Mouse (Mus musculus): ENCODE measurements around the gene Crk. TPM values are rescaled to one million over a fixed set of nuclear protein-coding genes. Genes with fewer than 3 reads are reported as not detected.

The Crk gene
- polyA plus RNA-seq, 1 experiment, result 39.3 TPM

DNA sequence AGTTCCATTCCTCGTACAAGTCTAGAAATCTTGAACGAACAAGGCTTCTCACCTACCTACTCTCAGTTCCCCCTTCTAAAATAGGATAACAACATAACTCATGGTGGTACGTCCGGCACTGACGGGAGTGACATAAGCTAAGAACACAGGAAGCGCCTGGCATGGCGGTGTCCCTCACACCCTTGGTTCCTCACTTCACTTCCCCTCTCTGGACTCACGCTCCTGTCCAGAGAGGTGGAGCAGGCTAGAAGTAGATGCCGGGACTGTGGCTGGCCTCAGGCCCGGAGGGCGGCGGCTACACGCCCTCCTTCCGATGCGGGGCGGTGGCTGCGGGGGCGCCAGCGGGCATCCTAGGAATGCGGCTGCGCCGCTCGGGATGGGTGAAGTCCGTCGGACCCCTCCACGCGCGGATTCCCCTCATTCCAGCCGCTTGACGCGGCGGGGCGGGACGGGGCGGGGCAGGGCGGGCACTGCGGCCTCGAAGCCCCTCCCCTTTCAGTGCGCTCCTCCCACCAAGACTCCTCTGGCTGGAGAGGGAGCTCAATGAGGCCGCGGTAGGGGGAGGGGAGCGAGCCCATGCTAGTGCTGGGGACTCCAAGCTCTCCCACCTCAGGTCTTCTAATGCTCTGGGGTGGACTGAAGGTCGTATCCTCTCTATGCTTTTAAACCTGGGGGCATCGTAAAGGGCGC lies 25.1 kb upstream of the Crk start:
- Histone ChIP-seq H3ac (ENCODE audit: control insufficient read depth, insufficient read length, low read depth) (peak overlapping the region; percentile 49), H3K79me2 (ENCODE audit: control insufficient read depth, insufficient read depth) (peaks cover 63% of the 10 kb centered on the region), H3K79me3 (ENCODE audit: low read depth) (peaks cover 37% of the 10 kb centered on the region), H3K4me3 (ENCODE audit: insufficient read depth, poor library complexity, severe bottlenecking) (peak overlapping the region; percentile 88), H3K36me3 (ENCODE audit: control insufficient read depth, insufficient read depth) (peaks cover 20% of the 10 kb centered on the region), H3K27me3 (ENCODE audit: control insufficient read depth, insufficient read depth, insufficient read length) (no peaks in the 10 kb centered on the region)
- TF ChIP-seq FOSL1 (IDR thresholded peaks at IDR 0.05; ENCODE audit: insufficient read depth, low read length, poor library complexity, severe bottlenecking) (no peak), CTCF (IDR thresholded peaks at IDR 0.05; ENCODE audit: control insufficient read depth, insufficient read depth, insufficient read length) (no peak), MAX (IDR thresholded peaks at IDR 0.05) (peak; percentile 70)

- H3K4me3 ChIP-seq (ENCODE audit: insufficient read depth, poor library complexity, severe bottlenecking), result peak overlapping the region; percentile 62
- H3ac ChIP-seq (ENCODE audit: control insufficient read depth, insufficient read length, low read depth), result peak overlapping the region; percentile 51
- TF ChIP-seq CEBPB (IDR thresholded peaks at IDR 0.05; ENCODE audit: low read depth) (no peak), MYOD1 (IDR thresholded peaks at IDR 0.05; ENCODE audit: control insufficient read depth, insufficient read length, low read depth) (peak; percentile 45)
- H3K36me3 ChIP-seq (ENCODE audit: control insufficient read depth, insufficient read depth), result peaks cover 28% of the 10 kb centered on the region
- H3K27me3 ChIP-seq (ENCODE audit: control insufficient read depth, insufficient read depth, insufficient read length), result no peaks in the 10 kb centered on the region
- peaks cover 71% of the 10 kb centered on the region for H3K79me2 ChIP-seq (ENCODE audit: control insufficient read depth, insufficient read depth)
- H3K79me3 ChIP-seq (ENCODE audit: low read depth), result peaks cover 39% of the 10 kb centered on the region
Observed at GRCm38 (mm10) chr11:75654471-75655390, 24.3 kb upstream of the Crk start.

DNA sequence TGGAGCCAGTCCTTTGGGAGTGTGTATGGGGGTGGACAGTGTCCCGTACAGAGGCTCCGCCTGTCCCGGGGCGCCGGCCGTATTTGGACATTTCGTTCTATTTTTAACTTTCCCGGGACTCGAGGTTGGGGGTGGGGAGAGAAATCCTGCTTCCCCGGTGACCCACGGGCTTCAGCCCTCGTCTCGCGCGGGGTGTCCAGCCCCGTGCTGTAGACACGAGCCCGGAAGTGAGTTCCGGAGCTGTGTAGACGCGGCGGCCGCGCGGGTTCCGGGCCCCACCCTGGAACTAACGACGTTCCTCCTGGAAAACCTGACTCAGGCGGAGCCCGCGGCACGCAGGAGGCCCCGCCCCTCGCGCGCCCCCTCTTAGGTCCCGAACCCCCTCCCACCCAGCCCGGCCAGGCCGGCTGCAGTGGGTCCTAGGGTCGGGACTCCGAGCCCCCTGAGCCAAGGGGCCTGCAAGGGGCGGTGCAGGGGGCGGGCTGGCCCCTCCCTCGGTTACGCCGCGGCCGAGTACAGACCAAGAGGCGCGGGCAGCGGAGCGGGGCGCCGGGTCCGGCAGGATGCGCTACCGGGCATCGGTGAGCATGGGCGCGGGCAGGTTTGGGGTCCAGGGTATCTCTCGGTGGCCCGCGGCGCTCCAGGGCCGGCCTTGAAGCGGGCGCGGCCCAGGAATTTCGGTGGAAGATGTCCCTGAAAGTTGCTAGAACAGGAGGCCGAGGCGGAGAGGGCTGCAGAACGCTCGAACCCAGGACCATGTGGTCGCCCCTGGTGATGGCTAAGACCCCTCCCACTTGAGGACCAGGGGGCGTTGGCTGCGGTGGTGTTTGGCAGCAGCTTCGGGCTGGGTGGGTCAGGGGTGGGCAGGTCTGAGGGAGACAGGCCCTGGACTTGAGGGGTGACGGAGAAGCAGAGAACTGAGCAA lies 23.2 kb upstream of the Crk start:
- Histone ChIP-seq H3K27me3 (ENCODE audit: control insufficient read depth, insufficient read depth, insufficient read length) (no peaks in the 10 kb centered on the region), H3K4me3 (ENCODE audit: insufficient read depth, poor library complexity, severe bottlenecking) (peak overlapping the region; percentile 62), H3K79me2 (ENCODE audit: control insufficient read depth, insufficient read depth) (peaks cover 82% of the 10 kb centered on the region), H3K79me3 (ENCODE audit: low read depth) (peaks cover 39% of the 10 kb centered on the region), H3K36me3 (ENCODE audit: control insufficient read depth, insufficient read depth) (peaks cover 38% of the 10 kb centered on the region), H3ac (ENCODE audit: control insufficient read depth, insufficient read length, low read depth) (peak overlapping the region; percentile 56)
- TF ChIP-seq FOSL1 (IDR thresholded peaks at IDR 0.05; ENCODE audit: insufficient read depth, low read length, poor library complexity, severe bottlenecking) (no peak), MAX (IDR thresholded peaks at IDR 0.05) (peak; percentile 41)

DNA sequence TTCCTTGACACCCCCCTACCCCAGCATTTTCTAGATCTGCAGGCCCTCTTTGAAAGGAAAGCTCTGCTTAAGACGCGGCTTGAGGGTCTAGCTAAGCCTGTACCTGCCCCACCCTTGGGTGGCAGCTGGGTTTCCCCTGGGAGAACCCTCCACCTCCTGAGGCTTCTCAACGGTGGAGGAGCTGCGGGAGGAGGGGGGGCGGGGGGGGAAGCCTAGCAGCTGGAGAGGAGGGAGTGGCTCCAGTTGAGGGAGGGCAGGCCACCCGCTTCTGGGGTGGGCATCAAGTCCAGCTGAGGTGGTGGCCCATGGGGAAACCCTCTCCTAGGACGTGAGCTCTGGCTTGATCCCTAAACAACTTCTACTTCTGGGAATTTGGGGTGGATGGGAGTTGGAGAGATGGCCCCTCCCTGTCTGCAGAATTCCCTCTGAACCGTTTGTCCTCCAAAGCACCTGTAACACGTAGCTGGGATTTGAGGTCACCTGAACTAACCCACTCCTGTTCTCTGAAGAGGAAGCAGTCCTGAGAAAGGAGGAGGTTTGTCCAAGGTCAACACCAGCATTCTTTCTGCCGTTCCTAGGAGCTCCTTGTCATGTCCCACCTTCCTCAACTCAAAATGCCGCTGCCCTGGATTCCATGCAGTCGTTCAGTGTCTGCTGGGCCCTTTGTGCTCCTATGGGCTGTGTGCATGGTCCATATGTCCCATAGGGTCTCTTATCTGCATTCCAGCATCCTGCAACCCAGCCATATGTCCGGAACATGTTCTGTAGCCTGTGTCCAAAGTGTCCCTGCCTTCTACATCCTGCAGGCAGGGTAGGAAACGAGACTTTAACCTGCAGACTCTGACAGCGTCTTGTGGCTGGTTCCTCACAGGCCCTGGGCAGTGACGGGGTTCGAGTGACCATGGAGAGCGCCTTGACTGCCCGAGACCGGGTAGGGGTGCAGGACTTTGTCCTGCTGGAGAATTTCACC lies 22.2 kb upstream of the Crk start:
- TF ChIP-seq CEBPB (IDR thresholded peaks at IDR 0.05; ENCODE audit: low read depth) (no peak), MAX (IDR thresholded peaks at IDR 0.05) (no peak), MYOG (IDR thresholded peaks at IDR 0.05; ENCODE audit: control insufficient read depth, extremely low read depth, insufficient read length) (no peak), MYOD1 (IDR thresholded peaks at IDR 0.05; ENCODE audit: control insufficient read depth, insufficient read length, low read depth) (no peak), FOSL1 (IDR thresholded peaks at IDR 0.05; ENCODE audit: insufficient read depth, low read length, poor library complexity, severe bottlenecking) (no peak), CTCF (IDR thresholded peaks at IDR 0.05; ENCODE audit: control insufficient read depth, insufficient read depth, insufficient read length) (no peak), USF1 (IDR thresholded peaks at IDR 0.05; ENCODE audit: low read depth) (no peak)
- Histone ChIP-seq H3K79me2 (ENCODE audit: control insufficient read depth, insufficient read depth) (peaks cover 89% of the 10 kb centered on the region), H3ac (ENCODE audit: control insufficient read depth, insufficient read length, low read depth) (peak overlapping the region; percentile 56), H3K79me3 (ENCODE audit: low read depth) (peaks cover 39% of the 10 kb centered on the region), H3K4me3 (ENCODE audit: insufficient read depth, poor library complexity, severe bottlenecking) (peak overlapping the region; percentile 62), H3K36me3 (ENCODE audit: control insufficient read depth, insufficient read depth) (peaks cover 49% of the 10 kb centered on the region), H3K27me3 (ENCODE audit: control insufficient read depth, insufficient read depth, insufficient read length) (no peaks in the 10 kb centered on the region)

DNA sequence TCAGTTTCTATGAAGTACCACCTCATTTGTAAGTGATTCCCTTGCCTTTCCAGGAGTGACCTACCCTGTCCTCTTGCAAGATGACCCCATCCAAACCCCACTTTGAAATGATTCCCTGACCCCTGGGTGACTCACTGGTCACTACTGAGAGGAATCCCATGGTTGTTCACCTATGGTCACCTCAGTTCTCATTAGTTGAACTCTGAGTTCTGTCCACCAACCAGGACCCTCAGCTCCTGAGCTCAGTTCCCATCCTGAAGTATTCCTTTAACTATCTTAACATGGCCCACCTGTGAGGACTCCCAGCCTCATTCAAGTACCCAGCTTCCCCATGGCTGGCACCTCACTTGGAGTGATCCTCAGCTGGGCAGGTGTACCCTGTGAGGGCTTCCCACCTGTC lies 21.2 kb upstream of the Crk start:
- no peak overlapping the region for H3K4me3 ChIP-seq (ENCODE audit: insufficient read depth, poor library complexity, severe bottlenecking)
- TF ChIP-seq CTCF (IDR thresholded peaks at IDR 0.05; ENCODE audit: control insufficient read depth, insufficient read depth, insufficient read length) (no peak), USF1 (IDR thresholded peaks at IDR 0.05; ENCODE audit: low read depth) (no peak), MAX (IDR thresholded peaks at IDR 0.05) (no peak), FOSL1 (IDR thresholded peaks at IDR 0.05; ENCODE audit: insufficient read depth, low read length, poor library complexity, severe bottlenecking) (no peak)
- H3K27me3 ChIP-seq (ENCODE audit: control insufficient read depth, insufficient read depth, insufficient read length), result no peaks in the 10 kb centered on the region
- no peak overlapping the region for H3ac ChIP-seq (ENCODE audit: control insufficient read depth, insufficient read length, low read depth)
- H3K36me3 ChIP-seq (ENCODE audit: control insufficient read depth, insufficient read depth), result peaks cover 58% of the 10 kb centered on the region
- peaks cover 79% of the 10 kb centered on the region for H3K79me2 ChIP-seq (ENCODE audit: control insufficient read depth, insufficient read depth)
- H3K79me3 ChIP-seq (ENCODE audit: low read depth), result peaks cover 33% of the 10 kb centered on the region

All from C2C12 (cell line).